Mouse (Mus musculus) lung, postnatal 0 days (tissue): ENCODE data around the gene Rara. TPM values are rescaled to one million over a fixed set of nuclear protein-coding genes. Genes with fewer than 3 reads are reported as not detected.

Experiments
- ATAC-seq: fragments of 200-750 bp; cut with Nextera tagmentation; 2 replicates; pipeline ENCODE4 v1.8.0; 2017; ENCODE audit warnings: moderate library complexity
- DNase-seq: peaks from one replicate; pipeline ENCODE4 v3.0.0-alpha.2; 2016; ENCODE audit warnings: low spot score
- H3K27ac ChIP-seq: fragments of 300-500 bp; sonication (generic); 2 replicates; pipeline ENCODE4 v1.5.1; 2014; ENCODE audit warnings: antibody characterized with exemption, mild to moderate bottlenecking, low read length, mixed read lengths
- H3K27me3 ChIP-seq: fragments of 300-500 bp; sonication (generic); replicated peaks from 2 replicates; pipeline ENCODE4 v1.6.1; 2014; ENCODE audit warnings: low read length, mixed read lengths; ENCODE audit not compliant: insufficient read depth
- H3K36me3 ChIP-seq: fragments of 300-500 bp; sonication (generic); 2 replicates; pipeline ENCODE4 v1.6.1; 2014; ENCODE audit warnings: low read length, mixed read lengths; ENCODE audit not compliant: insufficient read depth
- H3K4me1 ChIP-seq: fragments of 300-500 bp; sonication (generic); 2 replicates; pipeline ENCODE4 v1.6.1; 2014; ENCODE audit warnings: antibody characterized with exemption, low read depth, low read length, mixed read lengths; ENCODE audit not compliant: insufficient read depth
- H3K4me2 ChIP-seq: fragments of 300-500 bp; sonication (generic); replicated peaks from 2 replicates; pipeline ENCODE4 v1.6.1; 2014; ENCODE audit warnings: low read depth, mild to moderate bottlenecking, low read length, moderate library complexity, mixed read lengths
- H3K4me3 ChIP-seq: fragments of 300-500 bp; sonication (generic); 2 replicates; pipeline ENCODE4 v1.5.1; 2014; ENCODE audit warnings: low read depth, low read length
- H3K9ac ChIP-seq: fragments of 300-500 bp; sonication (generic); replicated peaks from 2 replicates; pipeline ENCODE4 v1.6.1; 2014; ENCODE audit warnings: low read depth, mild to moderate bottlenecking
- H3K9me3 ChIP-seq: fragments of 300-500 bp; sonication (generic); 2 replicates; pipeline ENCODE4 v1.6.1; 2016; ENCODE audit warnings: low read length, mixed read lengths
- CTCF ChIP-seq: IDR thresholded peaks from 2 replicates; pipeline ENCODE4 v1.5.1; 2016; ENCODE audit warnings: antibody characterized with exemption, mild to moderate bottlenecking
- EP300 ChIP-seq: IDR thresholded peaks from 2 replicates; pipeline ENCODE4 v1.6.1; 2016; ENCODE audit warnings: antibody characterized with exemption, mild to moderate bottlenecking, control low read depth
- WGBS: fragments of 180-500 bp; shearing (Covaris S2); extraction: QIAGEN DNeasy Blood & Tissue Kit; methylation state at CpG from one replicate; pipeline ENCODE4 v1.1.7; 2014; 5-methylcytosine and 5-hydroxymethylcytosine counted together
- polyA plus RNA-seq: library from polyadenylated mRNA; unstranded; fragments of >200 nt; fragmentation: Nextera tagmentation; extraction: Ambion mirVana; gene quantifications from 2 replicates; pipeline ENCODE4 v1.2.1, GENCODE M21; 2015

Gene Rara
- polyA plus RNA-seq, 1 experiment from 2014 or later = 26.2 TPM

DNA sequence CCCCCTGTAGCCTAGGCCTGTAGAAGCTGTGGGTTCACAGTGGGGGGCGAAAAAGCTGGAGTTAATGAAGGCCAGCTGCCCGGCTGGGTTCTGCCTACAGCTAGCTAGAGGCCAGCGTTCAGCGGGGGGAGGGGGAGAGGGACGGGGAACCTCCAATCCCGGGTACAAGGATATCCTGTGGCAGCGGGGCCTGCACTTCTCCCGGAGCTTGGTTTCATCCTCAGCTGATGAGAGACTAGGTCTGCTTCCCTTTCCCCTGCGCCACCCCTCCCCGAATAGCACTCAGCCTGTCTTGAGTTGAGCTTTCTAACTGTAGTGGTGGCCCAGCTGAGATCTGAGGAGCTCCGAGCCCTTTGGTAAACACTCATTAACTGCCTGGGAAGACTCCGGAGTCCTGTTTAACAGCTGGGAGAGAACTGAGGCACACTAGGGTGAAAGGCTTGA is 1.7 kb upstream of the Rara start:
- Histone ChIP-seq H3K27me3 (no peaks in the 10 kb centered on the region), H3K4me3 (no peak overlapping the region), H3K9me3 (no peaks in the 10 kb centered on the region), H3K4me2 (peak overlapping the region; percentile 31), H3K36me3 (no peaks in the 10 kb centered on the region), H3K4me1 (peaks cover 51% of the 10 kb centered on the region), H3K27ac (peak overlapping the region; percentile 77), H3K9ac (no peak overlapping the region)
- DNase-seq = peak; percentile 79
- TF ChIP-seq CTCF = no peak
- no peak for TF ChIP-seq EP300
- ATAC-seq = peak; percentile 25
- 6% methylated on average over 12 of the region's 12 CpGs for WGBS

DNA sequence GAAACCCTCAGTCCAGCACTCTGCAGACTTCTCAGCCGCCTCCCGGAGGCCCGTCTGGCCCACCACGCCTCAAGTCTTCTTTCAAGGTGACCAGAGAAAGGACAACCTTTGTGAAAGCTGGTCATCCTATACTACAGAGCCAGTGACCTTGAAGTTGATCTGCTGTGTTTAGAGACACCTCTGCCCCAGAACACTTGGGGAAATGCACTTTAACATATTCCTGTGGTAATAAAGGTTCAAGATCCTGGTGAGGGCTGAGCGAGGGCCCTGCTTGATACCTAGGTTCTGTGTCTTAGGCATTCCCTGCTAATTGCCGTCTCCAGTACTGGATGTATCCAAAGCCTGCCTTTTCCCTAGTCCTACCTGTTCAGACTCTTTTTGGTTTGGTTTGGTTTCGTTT is 1.1 kb upstream of the Rara start:
- TF ChIP-seq CTCF = no peak
- TF ChIP-seq EP300 = no peak
- peak overlapping the region; percentile 77 for H3K27ac ChIP-seq
- H3K9me3 ChIP-seq = no peaks in the 10 kb centered on the region
- DNase-seq (no peak), ATAC-seq (no peak)
- no peaks in the 10 kb centered on the region for H3K36me3 ChIP-seq
- no peak overlapping the region for H3K4me2 ChIP-seq
- no peak overlapping the region for H3K9ac ChIP-seq
- peaks cover 58% of the 10 kb centered on the region for H3K4me1 ChIP-seq
- no peaks in the 10 kb centered on the region for H3K27me3 ChIP-seq
- 67% methylated on average over 7 of the region's 7 CpGs for WGBS
- H3K4me3 ChIP-seq = no peak overlapping the region

- TF ChIP-seq CTCF (no peak), EP300 (no peak)
- 18% methylated on average over 11 of the region's 12 CpGs for WGBS
These were observed 722 bp downstream of the Rara start for GRCm38 (mm10) chr11:98928186-98928893.

GRCm38 (mm10) chr11:98929503-98929902 is 1.9 kb downstream of the Rara start:
- H3K27me3 ChIP-seq = no peaks in the 10 kb centered on the region
- H3K36me3 ChIP-seq = no peaks in the 10 kb centered on the region
- H3K4me1 ChIP-seq = peaks cover 72% of the 10 kb centered on the region
- 15% methylated on average over 9 of the region's 9 CpGs for WGBS
- DNase-seq = no peak
- H3K4me2 ChIP-seq = no peak overlapping the region
- no peak overlapping the region for H3K4me3 ChIP-seq
- H3K27ac ChIP-seq = peak overlapping the region; percentile 62
- TF ChIP-seq EP300 (no peak), CTCF (no peak)
- H3K9ac ChIP-seq = no peak overlapping the region
- no peak for ATAC-seq
- H3K9me3 ChIP-seq = no peaks in the 10 kb centered on the region

More at GRCm38 (mm10) chr11:98928186-98928893, 722 bp downstream of the Rara start:
- H3K27me3 ChIP-seq = no peaks in the 10 kb centered on the region
- H3K4me1 ChIP-seq = peaks cover 76% of the 10 kb centered on the region
- no peak overlapping the region for H3K27ac ChIP-seq
- DNase-seq = no peak
- H3K9me3 ChIP-seq = no peaks in the 10 kb centered on the region
- H3K4me3 ChIP-seq = peak overlapping the region; percentile 39
- H3K4me2 ChIP-seq = peak overlapping the region; percentile 80
- no peaks in the 10 kb centered on the region for H3K36me3 ChIP-seq
- peak overlapping the region; percentile 34; the same call in 1 of the 2 replicates for H3K9ac ChIP-seq
- no peak for ATAC-seq

DNA sequence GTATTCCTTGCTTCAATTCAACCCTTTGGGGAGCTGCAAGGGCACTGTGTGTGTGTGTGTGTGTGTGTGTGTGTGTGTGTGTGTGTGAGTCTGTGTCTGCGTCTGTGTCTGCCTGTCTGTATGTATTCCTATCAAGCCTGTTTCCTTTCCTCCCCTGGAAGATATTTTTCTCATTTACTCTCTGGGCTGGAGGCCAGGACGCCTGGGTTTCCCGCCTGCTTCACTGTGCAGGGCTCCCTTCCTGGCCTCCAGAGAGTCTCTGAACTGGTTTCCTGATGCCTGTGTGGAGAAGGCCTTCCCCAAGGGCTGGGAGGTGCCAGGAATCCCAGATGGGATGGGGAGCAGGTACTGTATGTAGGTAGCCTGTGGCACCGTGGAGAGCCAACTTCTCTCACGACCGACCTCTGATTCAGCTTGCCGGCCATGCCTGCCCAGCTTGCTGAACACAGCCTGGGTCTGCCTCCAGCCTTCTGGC is 2.5 kb downstream of the Rara start:
- DNase-seq = no peak
- WGBS = 20% methylated on average over 7 of the region's 7 CpGs

GRCm38 (mm10) chr11:98930773-98931512 is 3.3 kb downstream of the Rara start:
- Histone ChIP-seq H3K9ac (no peak overlapping the region), H3K27me3 (no peaks in the 10 kb centered on the region), H3K9me3 (no peaks in the 10 kb centered on the region), H3K36me3 (no peaks in the 10 kb centered on the region), H3K4me1 (peaks cover 69% of the 10 kb centered on the region), H3K27ac (peak overlapping the region; percentile 62), H3K4me2 (0 out of 2 replicates have a peak overlapping the region, but pooled peaks have one; percentile 2), H3K4me3 (no peak overlapping the region)
- ATAC-seq = peak; percentile 23
- WGBS = 8% methylated on average over 10 of the region's 10 CpGs
- DNase-seq = no peak
- TF ChIP-seq EP300 (no peak), CTCF (no peak)

More for the DNA sequence above, 2.5 kb downstream of the Rara start:
- peaks cover 70% of the 10 kb centered on the region for H3K4me1 ChIP-seq
- TF ChIP-seq CTCF (no peak), EP300 (no peak)
- no peak overlapping the region for H3K9ac ChIP-seq
- H3K27ac ChIP-seq = peak overlapping the region; percentile 62
- no peak overlapping the region for H3K4me2 ChIP-seq
- no peak overlapping the region for H3K4me3 ChIP-seq
- ATAC-seq = no peak
- no peaks in the 10 kb centered on the region for H3K36me3 ChIP-seq
- no peaks in the 10 kb centered on the region for H3K9me3 ChIP-seq
- no peaks in the 10 kb centered on the region for H3K27me3 ChIP-seq
